Mouse (Mus musculus) heart, embryonic 13.5 days (tissue): ENCODE results near the gene Rufy1. TPM values are rescaled to one million over a fixed set of nuclear protein-coding genes. Genes with fewer than 3 reads are reported as not detected.
"Not testable (repeated sequence)": the region's sequence is repeated elsewhere in the genome, so short reads cannot be mapped to it uniquely, and the experiment has no call there.

Source experiments
- ATAC-seq: fragments of 200-750 bp; cut with Nextera tagmentation; 2 replicates; pipeline ENCODE4 v1.8.0; 2017; ENCODE audit warnings: moderate TSS enrichment; ENCODE audit not compliant: insufficient number of reproducible peaks, low FRiP score, low TSS enrichment; ENCODE audit errors: extremely low read depth
- H3K27ac ChIP-seq: fragments of 300-500 bp; sonication (generic); replicated peaks from 2 replicates; pipeline ENCODE4 v1.5.1; 2015; ENCODE audit warnings: moderate library complexity, mild to moderate bottlenecking, inconsistent platforms
- H3K27me3 ChIP-seq: fragments of 300-500 bp; sonication (generic); replicated peaks from 2 replicates; pipeline ENCODE4 v1.6.1; 2015; ENCODE audit warnings: mild to moderate bottlenecking, inconsistent platforms
- H3K36me3 ChIP-seq: fragments of 300-500 bp; sonication (generic); 2 replicates; pipeline ENCODE4 v1.6.1; 2015; ENCODE audit warnings: mild to moderate bottlenecking, inconsistent platforms
- H3K4me1 ChIP-seq: fragments of 300-500 bp; sonication (generic); 2 replicates; pipeline ENCODE4 v1.6.1; 2015; ENCODE audit warnings: inconsistent platforms
- H3K4me2 ChIP-seq: fragments of 300-500 bp; sonication (generic); 2 replicates; pipeline ENCODE4 v1.6.1; 2015; ENCODE audit warnings: inconsistent platforms, mild to moderate bottlenecking, moderate library complexity
- H3K4me3 ChIP-seq: fragments of 300-500 bp; sonication (generic); 2 replicates; pipeline ENCODE4 v1.5.1; 2015; ENCODE audit warnings: moderate library complexity, mild to moderate bottlenecking, inconsistent platforms
- H3K9ac ChIP-seq: fragments of 300-500 bp; sonication (generic); 2 replicates; pipeline ENCODE4 v1.6.1; 2015; ENCODE audit warnings: inconsistent platforms, mild to moderate bottlenecking, moderate library complexity
- H3K9me3 ChIP-seq: fragments of 300-500 bp; sonication (generic); 2 replicates; pipeline ENCODE4 v1.6.1; 2016; ENCODE audit warnings: inconsistent platforms
- WGBS: fragments of 180-500 bp; shearing (Covaris S2); methylation state at CpG from one replicate; pipeline ENCODE4 v1.1.7; 2015; ENCODE audit warnings: mixed read lengths; 5-methylcytosine and 5-hydroxymethylcytosine counted together
- polyA plus RNA-seq: library from polyadenylated mRNA; unstranded; fragments of >200 nt; fragmentation: Nextera tagmentation; extraction: Ambion mirVana; gene quantifications from 2 replicates; pipeline ENCODE4 v1.2.1, GENCODE M21; 2015

Gene Rufy1
- polyA plus RNA-seq, 1 experiment from 2014 or later: 19.5 TPM

GRCm38 (mm10) chr11:50454934-50455333 is 24.0 kb upstream of the Rufy1 start:
- H3K4me3 ChIP-seq: no peak overlapping the region
- H3K36me3 ChIP-seq: no peaks in the 10 kb centered on the region
- peaks cover 17% of the 10 kb centered on the region for H3K4me1 ChIP-seq
- no peak for ATAC-seq
- H3K27me3 ChIP-seq: peaks cover 22% of the 10 kb centered on the region
- H3K9ac ChIP-seq: no peak overlapping the region
- no peaks in the 10 kb centered on the region; the same call in 1 of the 2 replicates for H3K9me3 ChIP-seq
- H3K27ac ChIP-seq: no peak overlapping the region
- WGBS: 61% methylated on average over 6 of the region's 6 CpGs
- H3K4me2 ChIP-seq: no peak overlapping the region

- Histone ChIP-seq H3K36me3 (no peaks in the 10 kb centered on the region), H3K27ac (no peak overlapping the region), H3K9ac (no peak overlapping the region), H3K9me3 (no peaks in the 10 kb centered on the region; the same call in 1 of the 2 replicates), H3K4me2 (no peak overlapping the region), H3K27me3 (no peaks in the 10 kb centered on the region), H3K4me3 (no peak overlapping the region), H3K4me1 (no peaks in the 10 kb centered on the region)
- ATAC-seq: no peak
- WGBS: 69% methylated on average over 9 of the region's 9 CpGs
Observed at GRCm38 (mm10) chr11:50450236-50450635, 19.3 kb upstream of the Rufy1 start.

GRCm38 (mm10) chr11:50448163-50448562 is 17.2 kb upstream of the Rufy1 start:
- H3K4me3 ChIP-seq, ATAC-seq, H3K9ac ChIP-seq, H3K4me2 ChIP-seq, H3K27me3 ChIP-seq, H3K9me3 ChIP-seq, H3K36me3 ChIP-seq, H3K4me1 ChIP-seq, H3K27ac ChIP-seq: not testable (repeated sequence)
- 39% methylated on average over 8 of the region's 8 CpGs for WGBS

GRCm38 (mm10) chr11:50443259-50444065 is 12.5 kb upstream of the Rufy1 start:
- Histone ChIP-seq H3K36me3 (no peaks in the 10 kb centered on the region), H3K4me2 (no peak overlapping the region), H3K9me3 (no peaks in the 10 kb centered on the region), H3K27ac (no peak overlapping the region), H3K4me3 (no peak overlapping the region), H3K4me1 (no peaks in the 10 kb centered on the region), H3K9ac (no peak overlapping the region), H3K27me3 (peaks cover 19% of the 10 kb centered on the region)
- no peak for ATAC-seq
- 67% methylated on average over 5 of the region's 5 CpGs for WGBS

- no peak overlapping the region for H3K4me2 ChIP-seq
- H3K36me3 ChIP-seq: no peaks in the 10 kb centered on the region
- H3K9me3 ChIP-seq: no peaks in the 10 kb centered on the region
- H3K27ac ChIP-seq: no peak overlapping the region
- no peak overlapping the region for H3K4me3 ChIP-seq
- H3K27me3 ChIP-seq: peaks cover 19% of the 10 kb centered on the region
- no peak for ATAC-seq
- H3K9ac ChIP-seq: no peak overlapping the region
- H3K4me1 ChIP-seq: no peaks in the 10 kb centered on the region
- 49% methylated on average over 9 of the region's 9 CpGs for WGBS
Observed at GRCm38 (mm10) chr11:50441637-50442036, 10.7 kb upstream of the Rufy1 start.

GRCm38 (mm10) chr11:50440691-50441090 is 9.8 kb upstream of the Rufy1 start:
- Histone ChIP-seq H3K4me3 (no peak overlapping the region), H3K4me2 (no peak overlapping the region), H3K9me3 (no peaks in the 10 kb centered on the region), H3K27me3 (peaks cover 19% of the 10 kb centered on the region), H3K27ac (no peak overlapping the region), H3K9ac (no peak overlapping the region), H3K36me3 (no peaks in the 10 kb centered on the region), H3K4me1 (no peaks in the 10 kb centered on the region)
- 65% methylated on average over 6 of the region's 6 CpGs for WGBS
- no peak for ATAC-seq

- Histone ChIP-seq H3K4me1 (no peaks in the 10 kb centered on the region), H3K4me3 (no peak overlapping the region), H3K27ac (no peak overlapping the region), H3K27me3 (peaks cover 19% of the 10 kb centered on the region), H3K9ac (no peak overlapping the region), H3K4me2 (no peak overlapping the region), H3K36me3 (no peaks in the 10 kb centered on the region), H3K9me3 (no peaks in the 10 kb centered on the region)
- 55% methylated on average over 8 of the region's 8 CpGs for WGBS
- ATAC-seq: no peak
Observed at GRCm38 (mm10) chr11:50439857-50440256, 8.9 kb upstream of the Rufy1 start.

GRCm38 (mm10) chr11:50432896-50433295 is 2.0 kb upstream of the Rufy1 start:
- Histone ChIP-seq H3K36me3 (no peaks in the 10 kb centered on the region), H3K4me1 (peaks cover 13% of the 10 kb centered on the region), H3K9me3 (no peaks in the 10 kb centered on the region), H3K4me2 (no peak overlapping the region), H3K4me3 (no peak overlapping the region), H3K27me3 (no peaks in the 10 kb centered on the region), H3K9ac (no peak overlapping the region), H3K27ac (no peak overlapping the region)
- ATAC-seq: no peak
- 86% methylated on average over 5 of the region's 5 CpGs for WGBS

GRCm38 (mm10) chr11:50432069-50432440 is 1.1 kb upstream of the Rufy1 start:
- 81% methylated on average over 3 of the region's 3 CpGs for WGBS
- Histone ChIP-seq H3K27ac (no peak overlapping the region), H3K9ac (no peak overlapping the region), H3K4me1 (peaks cover 13% of the 10 kb centered on the region), H3K36me3 (no peaks in the 10 kb centered on the region), H3K4me2 (peak overlapping the region; percentile 88; the same call in 1 of the 2 replicates), H3K9me3 (no peaks in the 10 kb centered on the region), H3K4me3 (no peak overlapping the region), H3K27me3 (no peaks in the 10 kb centered on the region)
- no peak for ATAC-seq

GRCm38 (mm10) chr11:50431134-50432068 is 476 bp upstream of the Rufy1 start:
- H3K9me3 ChIP-seq: no peaks in the 10 kb centered on the region
- peak overlapping the region; percentile 88 for H3K4me2 ChIP-seq
- peaks cover 13% of the 10 kb centered on the region for H3K4me1 ChIP-seq
- ATAC-seq: no peak
- H3K27me3 ChIP-seq: no peaks in the 10 kb centered on the region
- peak overlapping the region; percentile 94 for H3K9ac ChIP-seq
- peak overlapping the region; percentile 93 for H3K27ac ChIP-seq
- WGBS: 31% methylated on average over 32 of the region's 32 CpGs
- peak overlapping the region; percentile 88 for H3K4me3 ChIP-seq
- H3K36me3 ChIP-seq: no peaks in the 10 kb centered on the region

- Histone ChIP-seq H3K27ac (no peak overlapping the region), H3K4me1 (peaks cover 22% of the 10 kb centered on the region), H3K36me3 (0 out of 2 replicates have a peak, but pooled peaks cover 2% of the 10 kb centered on the region), H3K9ac (no peak overlapping the region), H3K27me3 (no peaks in the 10 kb centered on the region), H3K4me2 (no peak overlapping the region), H3K9me3 (no peaks in the 10 kb centered on the region), H3K4me3 (no peak overlapping the region)
- no peak for ATAC-seq
- 87% methylated on average over 4 of the region's 4 CpGs for WGBS
Observed at GRCm38 (mm10) chr11:50426056-50426455, 4.9 kb downstream of the Rufy1 start.
